Mouse (Mus musculus) ES-E14 (cell line): ENCODE measurements around the gene Gm48552. TPM values are rescaled to one million over a fixed set of nuclear protein-coding genes. Genes with fewer than 3 reads are reported as not detected.

Source experiments
- DNase-seq: peaks from one replicate; pipeline ENCODE4 v3.0.0-alpha.2; 2013; ENCODE audit warnings: low read depth, low spot score
- H3K27ac ChIP-seq: 2 replicates; pipeline ENCODE4 v1.5.1; 2012; ENCODE audit warnings: low read depth, mild to moderate bottlenecking, low read length, moderate library complexity, mixed read lengths; ENCODE audit not compliant: poor library complexity, insufficient read depth, severe bottlenecking
- H3K36me3 ChIP-seq: 2 replicates; pipeline ENCODE4 v1.6.1; 2012; ENCODE audit warnings: mild to moderate bottlenecking, low read length, moderate library complexity, mixed read lengths; ENCODE audit not compliant: control insufficient read depth, poor library complexity, insufficient read depth, severe bottlenecking
- H3K4me1 ChIP-seq, 2 experiments: fragments of 150-350 bp in 1 of 2; sonication (generic) in 1 of 2; 2 replicates each; pipeline ENCODE4 v1.6.1; 2012; ENCODE audit warnings: low read length in 2 of 2, mild to moderate bottlenecking in 1 of 2, mixed read lengths in 1 of 2; ENCODE audit not compliant: control insufficient read depth in 2 of 2, insufficient read depth in 2 of 2, poor library complexity in 1 of 2
- H3K4me3 ChIP-seq, 2 experiments: fragments of 150-350 bp in 1 of 2; sonication (generic) in 1 of 2; 2 replicates each; pipeline ENCODE4 v1.5.1; 2012; ENCODE audit warnings: low read length in 2 of 2, low read depth in 1 of 2, mild to moderate bottlenecking in 1 of 2, mixed read lengths in 1 of 2; ENCODE audit not compliant: insufficient read depth in 1 of 2, poor library complexity in 1 of 2, severe bottlenecking in 1 of 2
- H3K9ac ChIP-seq: 2 replicates; pipeline ENCODE4 v1.6.1; 2012; ENCODE audit warnings: low read depth, mild to moderate bottlenecking, low read length, mixed read lengths; ENCODE audit not compliant: poor library complexity, insufficient read depth, severe bottlenecking
- H3K9me3 ChIP-seq: fragments of 150-350 bp; sonication (generic); 2 replicates; pipeline ENCODE4 v1.6.1; 2012; ENCODE audit warnings: low read depth, mild to moderate bottlenecking, low read length; ENCODE audit not compliant: control insufficient read depth, insufficient read depth
- CHD2 ChIP-seq: IDR thresholded peaks from 2 replicates; pipeline ENCODE4 v1.6.1; 2014; ENCODE audit warnings: mild to moderate bottlenecking, low read depth, low read length, inconsistent platforms
- HCFC1 ChIP-seq: IDR thresholded peaks from 2 replicates; pipeline ENCODE4 v1.6.1; 2012; ENCODE audit warnings: low read length, inconsistent platforms, borderline replicate concordance; ENCODE audit not compliant: insufficient read depth
- MAFK ChIP-seq: IDR thresholded peaks from 2 replicates; pipeline ENCODE4 v1.6.1; 2014; ENCODE audit warnings: mild to moderate bottlenecking, low read depth, low read length, inconsistent platforms; ENCODE audit not compliant: insufficient read depth
- ZC3H11A ChIP-seq: IDR thresholded peaks from 2 replicates; pipeline ENCODE4 v1.6.1; 2012; ENCODE audit warnings: low read depth, mild to moderate bottlenecking, inconsistent platforms, low read length, borderline replicate concordance
- ZNF384 ChIP-seq: IDR thresholded peaks from 2 replicates; pipeline ENCODE4 v1.6.1; 2012; ENCODE audit warnings: low read depth, low read length, inconsistent platforms
- in situ Hi-C, 2 experiments: fragments of 600-800 bp; cut with MboI; formaldehyde crosslinking; loops; one replicate each; pipeline ENCODE4 v1.15.1; 2025; ENCODE audit warnings: low sequenced_read_pairs in 2 of 2, inconsistent platforms in 1 of 2; ENCODE audit not compliant: unreplicated experiment in 2 of 2
- total RNA-seq: library from RNA; depleted of rRNA; stranded (reverse); fragments of 300-350 nt; gene quantifications from 2 replicates; pipeline ENCODE4 v1.2.3, GENCODE M21; 2012

The Gm48552 gene
- total RNA-seq, 1 experiment, result 2.5 TPM

GRCm38 (mm10) chr10:81367207-81367495, 21.7 kb upstream of the Gm48552 start:
- no peak for DNase-seq
- TF ChIP-seq MAFK (no peak), ZNF384 (no peak), HCFC1 (no peak), ZC3H11A (no peak), CHD2 (no peak)
- Histone ChIP-seq H3K4me1 (peaks cover 0 to 37% of the 10 kb centered on the region in 2 experiments; a peak in 3 of 4 replicates), H3K9me3 (no peaks in the 10 kb centered on the region), H3K36me3 (peaks cover 68% of the 10 kb centered on the region), H3K27ac (no peak overlapping the region), H3K4me3 (no peak overlapping the region), H3K9ac (no peak overlapping the region)
- in situ Hi-C loops, result no loop called here

GRCm38 (mm10) chr10:81375322-81375721, 13.5 kb upstream of the Gm48552 start:
- H3K9ac ChIP-seq, result peak overlapping the region; percentile 46; the same call in 1 of the 2 replicates
- TF ChIP-seq MAFK (peak; percentile 52; the same call in 1 of the 2 replicates), CHD2 (no peak), ZC3H11A (no peak), HCFC1 (no peak)
- peak overlapping the region in 1 of 2 experiments; percentile 10; a peak in 1 of 4 replicates for H3K4me3 ChIP-seq
- H3K9me3 ChIP-seq, result no peaks in the 10 kb centered on the region
- H3K36me3 ChIP-seq, result peaks cover 39% of the 10 kb centered on the region
- in situ Hi-C loops, result no loop called here
- DNase-seq, result no peak
- peaks cover 6 to 15% of the 10 kb centered on the region in 2 experiments; a peak in 2 of 4 replicates for H3K4me1 ChIP-seq
- H3K27ac ChIP-seq, result no peak overlapping the region; the same call in 1 of the 2 replicates

- Histone ChIP-seq H3K4me1 (peaks cover 6 to 12% of the 10 kb centered on the region in 2 experiments; a peak in 2 of 4 replicates), H3K36me3 (peaks cover 25% of the 10 kb centered on the region; the same call in 1 of the 2 replicates), H3K9ac (peak overlapping the region; percentile 91), H3K9me3 (no peaks in the 10 kb centered on the region), H3K27ac (0 out of 2 replicates have a peak overlapping the region, but pooled peaks have one; percentile 2), H3K4me3 (peak overlapping the region; percentile 78 to 87)
- DNase-seq, result no peak
- no peak for TF ChIP-seq ZC3H11A
- no peak for TF ChIP-seq MAFK
- no peak for TF ChIP-seq CHD2
- TF ChIP-seq ZNF384, result no peak
- TF ChIP-seq HCFC1, result no peak
- in situ Hi-C loops, result no loop called here
These were observed 12.0 kb upstream of the Gm48552 start for GRCm38 (mm10) chr10:81376561-81377361.

GRCm38 (mm10) chr10:81377362-81377664, 11.5 kb upstream of the Gm48552 start:
- Histone ChIP-seq H3K9ac (peak overlapping the region; percentile 91), H3K4me3 (peak overlapping the region; percentile 78 to 87), H3K27ac (no peak overlapping the region; the same call in 1 of the 2 replicates), H3K36me3 (peaks cover 24% of the 10 kb centered on the region; the same call in 1 of the 2 replicates), H3K9me3 (no peaks in the 10 kb centered on the region), H3K4me1 (peaks cover 6 to 9% of the 10 kb centered on the region in 2 experiments; a peak in 2 of 4 replicates)
- DNase-seq, result no peak
- in situ Hi-C loops, result no loop called here
- no peak for TF ChIP-seq HCFC1
